ENCODE assay signal across 8 mouse cellular contexts in the genomic region with DNA sequence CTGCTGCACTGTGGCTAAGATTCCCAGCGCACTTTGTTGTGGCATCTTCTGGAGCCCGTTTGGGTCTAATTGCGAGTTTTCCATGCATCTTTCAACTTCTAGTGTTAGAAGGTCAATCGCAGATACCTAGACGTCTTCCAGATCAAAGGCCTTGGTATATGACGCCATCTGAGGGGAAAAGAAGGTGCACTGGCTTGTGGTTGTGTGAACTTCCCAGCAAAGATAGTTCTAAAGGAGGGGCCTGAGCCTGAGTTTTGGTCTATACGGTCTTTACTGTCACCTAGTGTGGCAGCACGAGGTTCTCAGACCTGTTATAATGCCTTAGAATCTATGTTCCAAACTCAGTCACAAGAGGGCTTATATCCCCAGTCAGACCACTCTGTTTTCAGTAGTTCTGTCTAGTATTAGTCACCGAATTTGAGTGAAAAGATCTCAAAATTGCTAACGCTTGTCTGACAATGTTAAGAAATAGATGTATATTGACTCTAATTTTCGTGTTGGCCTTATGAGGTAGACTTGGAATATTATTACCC. TPM values are rescaled to one million over a fixed set of nuclear protein-coding genes. Genes with fewer than 3 reads are reported as not detected.
DNase-seq lines count a peak whose midpoint lies in the region; ATAC-seq and TF ChIP-seq lines count a peak whose summit lies in the region.

No protein-coding gene starts in this region.

- no peak for TF ChIP-seq CTCF in kidney, postnatal 0 days (IDR thresholded peaks at IDR 0.05; ENCODE audit: low read depth)

- peak overlapping the region; percentile 93 for H3K4me2 ChIP-seq in kidney, postnatal 0 days (ENCODE audit: low read length)
- H3K4me2 ChIP-seq in hindbrain, embryonic 14.5 days (replicated peaks), result peak overlapping the region; percentile 87
- peak overlapping the region; percentile 82 for H3K4me2 ChIP-seq in midbrain, embryonic 15.5 days

- no peak for DNase-seq in kidney, postnatal 0 days (ENCODE audit: low spot score)
- DNase-seq in kidney, postnatal 14 days, result no peak
- peak; percentile 26 for DNase-seq in T-cell, adult 2 months (ENCODE audit: low spot score)
- DNase-seq in hindbrain, embryonic 14.5 days (ENCODE audit: low spot score), result peak; percentile 39
- DNase-seq in layer of hippocampus, adult 9-11 months, result no peak
- no peak for DNase-seq in MN1 (ENCODE audit: low spot score)
- DNase-seq in ovary, postnatal 14 days (ENCODE audit: low spot score), result no peak

- no peaks in the 10 kb centered on the region for H3K27me3 ChIP-seq in kidney, postnatal 0 days (ENCODE audit: insufficient read depth, low read length)
- H3K27me3 ChIP-seq in hindbrain, embryonic 14.5 days (ENCODE audit: control insufficient read depth, insufficient read depth, low read length), result peaks cover 4% of the 10 kb centered on the region
- peaks cover 5% of the 10 kb centered on the region; the same call in 1 of the 2 replicates for H3K27me3 ChIP-seq in midbrain, embryonic 15.5 days (replicated peaks)

- 51% methylated on average over 11 of the region's 11 CpGs for WGBS in kidney, postnatal 0 days
- 40% methylated on average over 11 of the region's 11 CpGs for WGBS in hindbrain, embryonic 14.5 days
- WGBS in midbrain, embryonic 15.5 days, result 41% methylated on average over 11 of the region's 11 CpGs

- ATAC-seq in kidney, postnatal 0 days (replicated peaks; ENCODE audit: low FRiP score, low read depth), result no peak
- ATAC-seq in hindbrain, embryonic 14.5 days (ENCODE audit: low FRiP score), result no peak
- 0 out of 2 replicates have a peak, but pooled peaks have one; percentile 7 for ATAC-seq in midbrain, embryonic 15.5 days (replicated peaks)

- H3K4me3 ChIP-seq in kidney, postnatal 0 days (replicated peaks; ENCODE audit: low read depth, low read length), result peak overlapping the region; percentile 74
- H3K4me3 ChIP-seq in hindbrain, embryonic 14.5 days (replicated peaks; ENCODE audit: low read length), result peak overlapping the region; percentile 90
- H3K4me3 ChIP-seq in midbrain, embryonic 15.5 days, result peak overlapping the region; percentile 56

- no peaks in the 10 kb centered on the region for H3K9me3 ChIP-seq in kidney, postnatal 0 days (replicated peaks; ENCODE audit: low read length)
- H3K9me3 ChIP-seq in hindbrain, embryonic 14.5 days (ENCODE audit: control insufficient read depth, low read length), result no peaks in the 10 kb centered on the region
- H3K9me3 ChIP-seq in midbrain, embryonic 15.5 days, result no peaks in the 10 kb centered on the region

- H3K4me1 ChIP-seq in kidney, postnatal 0 days (replicated peaks; ENCODE audit: insufficient read depth, low read length), result no peaks in the 10 kb centered on the region
- no peaks in the 10 kb centered on the region for H3K4me1 ChIP-seq in hindbrain, embryonic 14.5 days (replicated peaks; ENCODE audit: control insufficient read depth, insufficient read depth, low read length)
- peaks cover 7% of the 10 kb centered on the region for H3K4me1 ChIP-seq in midbrain, embryonic 15.5 days

- H3K9ac ChIP-seq in kidney, postnatal 0 days (ENCODE audit: low read depth, low read length), result peak overlapping the region; percentile 76; the same call in 1 of the 2 replicates
- peak overlapping the region; percentile 77; the same call in 1 of the 2 replicates for H3K9ac ChIP-seq in hindbrain, embryonic 14.5 days
- H3K9ac ChIP-seq in midbrain, embryonic 15.5 days, result no peak overlapping the region; the same call in 1 of the 2 replicates

- H3K36me3 ChIP-seq in kidney, postnatal 0 days (ENCODE audit: insufficient read depth, low read length), result no peaks in the 10 kb centered on the region
- H3K36me3 ChIP-seq in hindbrain, embryonic 14.5 days (replicated peaks; ENCODE audit: control insufficient read depth, insufficient read depth), result no peaks in the 10 kb centered on the region
- H3K36me3 ChIP-seq in midbrain, embryonic 15.5 days (replicated peaks), result no peaks in the 10 kb centered on the region

- peak overlapping the region; percentile 74 for H3K27ac ChIP-seq in kidney, postnatal 0 days
- H3K27ac ChIP-seq in hindbrain, embryonic 14.5 days, result no peak overlapping the region
- no peak overlapping the region for H3K27ac ChIP-seq in midbrain, embryonic 15.5 days

RNA-seq across cellular contexts. Expression of gene Car2, which starts 1.1 kb away (rescaled TPM):
- 206 and 224 TPM in 2 replicates for polyA plus RNA-seq in kidney, postnatal 0 days (2015; fragmentation: Nextera tagmentation; extraction: Ambion mirVana)
- polyA plus RNA-seq in hindbrain, embryonic 14.5 days (2014; fragmentation: Nextera tagmentation; extraction: Ambion mirVana), result 43.5 and 44.7 TPM in 2 replicates
- polyA plus RNA-seq in midbrain, embryonic 15.5 days (2015; fragmentation: Nextera tagmentation; extraction: Ambion mirVana), result 18.9 and 24.3 TPM in 2 replicates

RNA-seq across cellular contexts. Expression of gene Car3, which starts 23.9 kb away (rescaled TPM):
- polyA plus RNA-seq in kidney, postnatal 0 days (2015; fragmentation: Nextera tagmentation; extraction: Ambion mirVana), result 4.8 and 8.2 TPM in 2 replicates
- polyA plus RNA-seq in hindbrain, embryonic 14.5 days (2014; fragmentation: Nextera tagmentation; extraction: Ambion mirVana), result 0.82 and 1.6 TPM in 2 replicates
- polyA plus RNA-seq in midbrain, embryonic 15.5 days (2015; fragmentation: Nextera tagmentation; extraction: Ambion mirVana), result 1.1 and 1.2 TPM in 2 replicates

Comparison
In these comparisons a context has a peak if more than half of its experiments do, and no peak if none do; other contexts are left out.
1. DNase-seq: peak in T-cell, adult 2 months (single experiment) and hindbrain, embryonic 14.5 days (single experiment); none in kidney, postnatal 0 days (single experiment), kidney, postnatal 14 days (single experiment), layer of hippocampus, adult 9-11 months (single experiment), MN1 (single experiment) and ovary, postnatal 14 days (single experiment).
2. Peak in every context shown above with its lines, with median percentiles within 50 percentile points of each other: H3K4me2 ChIP-seq and H3K4me3 ChIP-seq.